In genomic region chr6:140857118-140857746, GRCm38 (mm10) we compare ENCODE assay signal across 8 mouse cellular contexts.
DNase-seq lines count a peak whose midpoint lies in the region; ATAC-seq and TF ChIP-seq lines count a peak whose summit lies in the region.

No protein-coding gene starts in this region.

- H3K9me3 ChIP-seq in heart, embryonic 16.5 days (replicated peaks; ENCODE audit: control insufficient read depth, low read length): no peaks in the 10 kb centered on the region
- no peaks in the 10 kb centered on the region for H3K9me3 ChIP-seq in forebrain, postnatal 0 days (ENCODE audit: low read length)
- H3K9me3 ChIP-seq in midbrain, postnatal 0 days (ENCODE audit: low read length): no peaks in the 10 kb centered on the region

- no peak for TF ChIP-seq CTCF in forebrain, postnatal 0 days (IDR thresholded peaks at IDR 0.05; ENCODE audit: low read depth)
- TF ChIP-seq CTCF in midbrain, postnatal 0 days (IDR thresholded peaks at IDR 0.05): no peak

- no peak for DNase-seq in heart, adult 11 months
- peak; percentile 51 to 54 for DNase-seq in cerebellum, adult 18-20 months
- DNase-seq in forebrain, postnatal 0 days: peak; percentile 65
- DNase-seq in left cerebral cortex, adult 9 months (ENCODE audit: low spot score in 2 of 2): peak; percentile 35 to 68
- DNase-seq in midbrain, postnatal 0 days (ENCODE audit: low spot score): peak; percentile 59
- DNase-seq in gastrocnemius, postnatal 36 days: no peak
- no peak for DNase-seq in spleen, postnatal 4 days (ENCODE audit: low spot score in 2 of 2)

- 0 out of 2 replicates have a peak, but pooled peaks cover 2% of the 10 kb centered on the region for H3K27me3 ChIP-seq in heart, embryonic 16.5 days (ENCODE audit: control insufficient read depth, insufficient read depth, low read length)
- no peaks in the 10 kb centered on the region; the same call in 1 of the 2 replicates for H3K27me3 ChIP-seq in forebrain, postnatal 0 days (ENCODE audit: insufficient read depth, low read length)
- no peaks in the 10 kb centered on the region for H3K27me3 ChIP-seq in midbrain, postnatal 0 days (ENCODE audit: insufficient read depth, low read length)

- WGBS in heart, embryonic 16.5 days: 25% methylated on average over 18 of the region's 18 CpGs
- WGBS in forebrain, postnatal 0 days: 12% methylated on average over 18 of the region's 18 CpGs
- WGBS in midbrain, postnatal 0 days: 20% methylated on average over 18 of the region's 18 CpGs

- peak overlapping the region; percentile 50 for H3K9ac ChIP-seq in heart, embryonic 16.5 days (ENCODE audit: low read length)
- 0 out of 2 replicates have a peak overlapping the region, but pooled peaks have one; percentile 25 for H3K9ac ChIP-seq in forebrain, postnatal 0 days
- no peak overlapping the region for H3K9ac ChIP-seq in midbrain, postnatal 0 days (replicated peaks; ENCODE audit: low read length, poor library complexity, severe bottlenecking)

- H3K27ac ChIP-seq in heart, embryonic 16.5 days (ENCODE audit: low read length): no peak overlapping the region
- no peak overlapping the region for H3K27ac ChIP-seq in forebrain, postnatal 0 days (ENCODE audit: low read depth, low read length)
- no peak overlapping the region for H3K27ac ChIP-seq in midbrain, postnatal 0 days (ENCODE audit: low read depth, low read length)

- H3K4me1 ChIP-seq in heart, embryonic 16.5 days (ENCODE audit: control insufficient read depth, insufficient read depth, low read length): peaks cover 8% of the 10 kb centered on the region
- peaks cover 12% of the 10 kb centered on the region for H3K4me1 ChIP-seq in forebrain, postnatal 0 days (ENCODE audit: insufficient read depth)
- H3K4me1 ChIP-seq in midbrain, postnatal 0 days (ENCODE audit: insufficient read depth, low read length): peaks cover 7% of the 10 kb centered on the region; the same call in 1 of the 2 replicates

- H3K4me3 ChIP-seq in heart, embryonic 16.5 days (ENCODE audit: low read length): peak overlapping the region; percentile 45
- H3K4me3 ChIP-seq in forebrain, postnatal 0 days (ENCODE audit: low read depth, low read length): peak overlapping the region; percentile 24
- H3K4me3 ChIP-seq in midbrain, postnatal 0 days (ENCODE audit: low read depth, low read length): peak overlapping the region; percentile 26; the same call in 1 of the 2 replicates

- H3K4me2 ChIP-seq in heart, embryonic 16.5 days (ENCODE audit: low read depth, low read length): peak overlapping the region; percentile 67
- peak overlapping the region; percentile 48 for H3K4me2 ChIP-seq in forebrain, postnatal 0 days (ENCODE audit: low read depth)
- H3K4me2 ChIP-seq in midbrain, postnatal 0 days (ENCODE audit: low read depth, low read length, poor library complexity, severe bottlenecking): peak overlapping the region; percentile 47

- intact Hi-C loops in gastrocnemius, postnatal 36 days (cut with DNase I): loop anchor here (10.0 kb wide), 2 partner anchors 92 to 142 kb away; no protein-coding TSS in a partner anchor

- ATAC-seq in heart, embryonic 16.5 days (replicated peaks; ENCODE audit: extremely low read depth, insufficient read depth, low FRiP score): no peak
- ATAC-seq in forebrain, postnatal 0 days: peak; percentile 65
- no peak for ATAC-seq in midbrain, postnatal 0 days (ENCODE audit: low FRiP score)

- no peaks in the 10 kb centered on the region for H3K36me3 ChIP-seq in heart, embryonic 16.5 days (ENCODE audit: control insufficient read depth, insufficient read depth)
- H3K36me3 ChIP-seq in forebrain, postnatal 0 days (ENCODE audit: insufficient read depth): no peaks in the 10 kb centered on the region
- no peaks in the 10 kb centered on the region for H3K36me3 ChIP-seq in midbrain, postnatal 0 days (ENCODE audit: insufficient read depth, low read length)

Comparison
In these comparisons a context has a peak if more than half of its experiments do, and no peak if none do; other contexts are left out.
1. DNase-seq: peak in cerebellum, adult 18-20 months (2 of 2), forebrain, postnatal 0 days (single experiment), left cerebral cortex, adult 9 months (2 of 2) and midbrain, postnatal 0 days (single experiment); none in heart, adult 11 months (single experiment), gastrocnemius, postnatal 36 days (0 of 2) and spleen, postnatal 4 days (0 of 2).
2. Peak in every context shown above with its lines, with median percentiles within 50 percentile points of each other: H3K4me2 ChIP-seq and H3K4me3 ChIP-seq.